Mouse (Mus musculus) spleen, postnatal 10 days (tissue): Measurements from ENCODE around the gene Nlrx1.

Experiments used
- DNase-seq, 2 experiments: peaks; one replicate each; pipeline ENCODE4 v3.0.0; 2021 to 2022; ENCODE audit warnings: low spot score in 2 of 2

Nlrx1 gene

DNA sequence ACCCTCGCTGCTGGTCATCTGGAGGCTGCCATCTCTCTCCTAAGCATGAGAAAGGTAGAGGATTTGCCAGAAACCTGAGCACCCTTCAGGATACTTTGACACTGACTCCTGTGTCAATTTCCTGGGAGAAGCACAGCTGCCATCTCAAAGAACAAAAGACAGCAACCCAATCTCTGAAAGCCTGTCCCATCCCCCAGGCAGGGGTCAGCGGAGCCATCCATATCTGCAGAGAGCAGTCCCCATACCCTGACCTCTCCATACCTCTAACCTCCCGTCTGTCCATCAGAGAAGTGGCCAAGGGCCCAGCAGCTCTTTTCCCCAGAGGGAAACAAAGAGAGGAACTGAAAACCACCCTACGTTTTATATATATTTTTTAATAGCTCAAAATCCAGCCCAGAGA, 31.8 kb downstream of the Nlrx1 start:
- no peak for DNase-seq

GRCm38 (mm10) chr9:44234479-44235427, 33.6 kb downstream of the Nlrx1 start:
- DNase-seq = peak; percentile 59 to 82

GRCm38 (mm10) chr9:44233802-44234478, 34.5 kb downstream of the Nlrx1 start, which contains the start of gene Cbl:
Cbl (minus strand) TSS chr9:44234049.
- DNase-seq = peak; percentile 97 to 98

DNA sequence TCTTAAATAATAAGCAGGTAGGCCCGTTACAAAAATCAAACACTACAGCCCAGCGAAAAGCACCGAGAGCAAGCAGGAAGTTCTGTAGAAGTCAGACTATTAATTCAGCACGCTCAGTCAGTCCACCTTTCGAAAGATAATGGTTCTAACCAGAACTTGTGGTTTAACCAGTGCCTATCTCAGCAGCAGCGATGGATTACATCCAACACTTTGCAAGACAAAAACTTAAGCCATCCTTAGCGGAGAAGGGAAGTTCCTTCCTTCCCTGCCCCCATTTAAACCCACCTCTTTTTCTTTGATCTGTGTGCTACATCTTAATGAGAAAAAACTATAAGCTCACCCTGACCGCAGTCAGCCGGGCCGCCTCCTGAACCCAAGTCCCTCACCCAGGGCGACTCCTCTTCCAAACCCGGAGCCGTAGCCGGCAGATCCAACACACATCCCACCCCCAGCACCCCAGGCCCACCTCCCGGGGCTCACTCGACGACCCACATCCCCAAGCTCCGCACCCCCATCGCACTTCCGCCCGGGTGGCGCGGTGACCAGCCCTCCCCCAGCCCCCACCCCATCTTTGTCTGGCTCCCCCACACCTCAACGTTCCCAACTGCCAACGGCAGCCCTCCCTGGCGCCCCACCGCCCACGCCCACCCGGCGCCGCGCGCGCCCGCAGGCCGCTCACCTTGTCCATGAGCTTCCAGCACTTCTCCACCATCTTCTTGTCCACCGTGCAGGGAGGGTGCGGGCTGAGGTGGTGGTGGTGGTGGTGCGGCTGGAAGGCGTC, 35.2 kb downstream of the Nlrx1 start:
- DNase-seq = peak; percentile 50 to 58

DNA sequence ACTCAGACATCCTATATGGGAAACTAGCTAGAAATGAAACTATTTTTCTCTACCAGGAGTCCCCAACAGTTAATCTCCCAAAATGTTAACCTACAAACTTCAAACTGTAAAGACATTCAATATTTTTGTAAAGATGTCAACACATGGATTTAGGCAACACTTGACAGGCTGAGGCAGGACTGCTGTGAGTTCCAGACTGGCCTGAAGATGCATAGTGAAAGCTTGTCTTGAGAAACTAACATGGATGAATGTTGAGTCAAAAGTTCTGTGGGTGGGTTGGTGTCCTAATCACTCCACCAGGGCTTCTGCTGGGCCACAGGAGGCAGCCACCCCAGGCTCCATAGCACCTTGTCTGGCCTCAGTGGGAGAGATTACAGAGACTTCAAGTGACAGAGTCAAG, 36.8 kb downstream of the Nlrx1 start:
- no peak for DNase-seq

DNA sequence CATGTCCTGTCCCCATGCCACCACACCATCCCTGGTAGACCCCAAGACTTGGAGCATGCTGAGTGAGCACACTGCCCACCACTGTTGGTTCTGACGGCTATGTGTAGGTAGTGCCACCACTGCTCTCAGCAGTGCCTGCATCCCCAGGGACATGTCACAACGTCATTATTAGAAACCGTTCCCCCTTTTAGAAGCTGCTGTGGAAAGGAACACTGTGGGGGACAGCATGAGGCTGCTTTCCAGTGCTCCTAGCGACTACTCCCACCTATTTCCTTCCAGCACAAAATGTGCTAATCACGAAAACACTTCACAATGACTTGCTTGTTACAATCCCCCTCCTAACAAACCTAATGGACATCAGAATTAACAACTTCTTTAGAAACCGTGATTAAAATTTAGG, 42.4 kb downstream of the Nlrx1 start:
- no peak for DNase-seq

DNA sequence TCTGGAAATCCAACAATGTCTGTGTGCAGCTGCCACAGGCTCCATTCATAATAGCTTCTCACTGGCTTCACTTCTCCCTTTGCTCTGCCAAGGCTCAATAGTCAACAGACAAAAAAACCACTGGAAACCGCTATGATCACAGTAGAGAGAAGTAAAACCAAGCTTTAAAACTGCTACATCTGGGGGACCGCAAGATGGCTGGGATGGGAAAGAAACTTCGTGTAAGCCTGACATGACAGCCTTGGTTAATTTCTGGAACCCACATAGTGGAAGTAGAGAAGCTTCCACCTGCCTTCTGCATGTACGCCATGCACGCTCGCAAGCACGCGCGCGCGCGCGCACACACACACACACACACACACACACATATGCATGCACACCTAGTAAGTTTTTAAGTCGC, 54.9 kb downstream of the Nlrx1 start:
- DNase-seq = peak in 1 of 2 experiments; percentile 25

DNA sequence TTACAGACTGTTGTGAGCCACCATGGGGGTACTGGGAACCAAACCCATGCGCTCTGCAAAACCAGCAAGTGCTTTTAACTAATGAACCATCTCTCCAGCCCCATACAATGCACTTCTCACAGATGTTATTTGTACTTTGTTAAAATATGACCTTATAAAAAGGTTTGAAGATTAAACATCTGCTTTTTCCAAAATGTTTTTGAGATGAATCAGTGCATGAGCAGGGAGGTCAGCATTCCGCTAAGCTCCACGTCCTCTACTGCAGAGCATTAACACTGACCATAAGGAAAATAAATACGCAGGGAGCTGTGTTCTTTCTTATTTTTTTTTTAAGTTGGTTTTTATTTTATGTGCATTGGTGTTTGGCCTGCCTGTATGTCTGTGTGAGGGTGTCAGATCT, 56.0 kb downstream of the Nlrx1 start:
- DNase-seq = no peak

- no peak for DNase-seq
These were observed 59.0 kb downstream of the Nlrx1 start for GRCm38 (mm10) chr9:44209416-44209815.

DNA sequence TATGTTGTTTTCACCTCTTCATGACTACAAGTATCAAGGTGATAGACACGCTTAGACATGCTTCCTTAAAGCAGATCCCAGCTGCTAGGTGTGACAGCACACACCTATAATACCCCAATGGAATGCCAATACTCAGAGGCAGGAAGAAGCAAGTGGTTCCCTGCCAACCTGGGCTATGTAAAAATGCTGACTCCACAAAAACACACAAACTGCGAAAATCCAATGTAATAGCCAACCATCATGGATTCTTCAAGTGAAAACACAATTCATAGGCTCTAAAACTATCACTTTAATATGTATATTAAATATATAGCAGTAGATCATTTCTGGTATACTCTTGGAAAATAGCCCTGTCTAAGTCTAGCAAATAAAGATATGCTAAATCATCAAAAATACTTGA, 60.6 kb downstream of the Nlrx1 start:
- no peak for DNase-seq
